Mouse (Mus musculus): Measurements from ENCODE around the gene Twf1.

GRCm38 (mm10) chr15:94565854-94566253 is 23.8 kb downstream of the Twf1 start:
- TF ChIP-seq FLI1 (IDR thresholded peaks at IDR 0.05; ENCODE audit: low read length) (no peak), GATA1 (IDR thresholded peaks at IDR 0.05; ENCODE audit: borderline replicate concordance, low read length) (no peak)
